Mouse (Mus musculus): Measurements from ENCODE around the gene Zfp764. TPM values are rescaled to one million over a fixed set of nuclear protein-coding genes. Genes with fewer than 3 reads are reported as not detected.
"Not testable (repeated sequence)": the region's sequence is repeated elsewhere in the genome, so short reads cannot be mapped to it uniquely, and the experiment has no call there.

Zfp764 gene
- polyA plus RNA-seq, 1 experiment from 2014 or later, result 4.0 TPM

DNA sequence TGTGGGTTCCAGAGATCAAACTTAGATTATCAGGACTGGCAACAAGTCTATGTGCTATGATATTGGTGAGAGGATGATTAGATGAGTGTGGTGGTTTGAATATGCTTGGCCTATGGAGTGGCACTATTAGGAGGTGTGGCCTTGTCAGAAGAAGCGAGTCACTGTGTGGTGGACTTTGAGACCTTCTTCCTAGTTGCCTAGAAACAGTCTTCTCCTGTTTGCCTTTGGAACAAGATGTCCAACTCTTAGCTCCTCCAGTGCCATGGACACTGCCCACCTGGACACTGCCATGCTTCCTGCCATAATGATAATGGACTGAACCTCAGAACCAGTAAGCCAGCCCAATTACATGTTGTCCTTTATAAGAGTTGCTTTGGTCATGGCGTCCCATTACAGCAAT is 19.3 kb upstream of the Zfp764 start:
- Histone ChIP-seq H3K27me3 (replicated peaks; ENCODE audit: control insufficient read depth, insufficient read depth, low read length) (peaks cover 4% of the 10 kb centered on the region), H3K4me3 (ENCODE audit: low read length) (no peak overlapping the region), H3K36me3 (ENCODE audit: control insufficient read depth, insufficient read depth, low read length) (no peaks in the 10 kb centered on the region), H3K9ac (ENCODE audit: low read depth, low read length) (no peak overlapping the region), H3K27ac (ENCODE audit: low read depth, low read length) (no peak overlapping the region), H3K9me3 (ENCODE audit: control insufficient read depth, low read length) (no peaks in the 10 kb centered on the region), H3K4me1 (ENCODE audit: control insufficient read depth, insufficient read depth, low read depth, low read length) (peaks cover 10% of the 10 kb centered on the region), H3K4me2 (ENCODE audit: low read length) (no peak overlapping the region)
- no peak for ATAC-seq
- 89% methylated on average over 2 of the region's 2 CpGs for WGBS

DNA sequence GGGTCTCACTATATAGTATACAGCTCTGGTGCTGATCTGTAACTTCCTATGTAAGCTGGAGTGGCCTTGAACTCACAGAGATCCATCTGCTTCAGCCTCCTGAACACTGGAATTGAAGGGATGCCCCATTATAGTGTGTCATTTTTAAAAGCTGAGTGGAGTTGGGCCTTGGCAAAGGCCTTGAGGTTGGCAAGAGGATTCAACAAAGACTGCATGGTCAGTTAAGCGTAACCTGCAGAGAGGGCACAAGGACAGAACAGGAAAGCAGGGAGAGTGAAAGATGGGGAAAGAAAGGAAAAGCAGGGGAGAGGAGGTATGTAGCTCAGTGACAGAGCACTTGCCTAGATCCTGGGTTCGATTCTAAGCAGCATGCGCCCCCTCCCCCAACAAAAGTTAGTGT is 18.7 kb upstream of the Zfp764 start:
- 88% methylated on average over 3 of the region's 3 CpGs for WGBS
- Histone ChIP-seq H3K4me1 (ENCODE audit: control insufficient read depth, insufficient read depth, low read depth, low read length) (peaks cover 11% of the 10 kb centered on the region), H3K4me2 (ENCODE audit: low read length) (no peak overlapping the region), H3K36me3 (ENCODE audit: control insufficient read depth, insufficient read depth, low read length) (no peaks in the 10 kb centered on the region), H3K9me3 (ENCODE audit: control insufficient read depth, low read length) (no peaks in the 10 kb centered on the region), H3K9ac (ENCODE audit: low read depth, low read length) (no peak overlapping the region), H3K4me3 (ENCODE audit: low read length) (no peak overlapping the region), H3K27ac (ENCODE audit: low read depth, low read length) (no peak overlapping the region), H3K27me3 (replicated peaks; ENCODE audit: control insufficient read depth, insufficient read depth, low read length) (peaks cover 4% of the 10 kb centered on the region)
- ATAC-seq, result no peak

- WGBS, result 2% methylated on average over 15 of the region's 15 CpGs
- Histone ChIP-seq H3K27me3 (replicated peaks; ENCODE audit: control insufficient read depth, insufficient read depth, low read length) (peaks cover 4% of the 10 kb centered on the region), H3K9me3 (ENCODE audit: control insufficient read depth, low read length) (no peaks in the 10 kb centered on the region), H3K9ac (ENCODE audit: low read depth, low read length) (peak overlapping the region; percentile 89), H3K4me2 (ENCODE audit: low read length) (peak overlapping the region; percentile 87), H3K4me3 (ENCODE audit: low read length) (peak overlapping the region; percentile 82), H3K36me3 (ENCODE audit: control insufficient read depth, insufficient read depth, low read length) (no peaks in the 10 kb centered on the region), H3K4me1 (ENCODE audit: control insufficient read depth, insufficient read depth, low read depth, low read length) (peaks cover 11% of the 10 kb centered on the region), H3K27ac (ENCODE audit: low read depth, low read length) (peak overlapping the region; percentile 87)
- ATAC-seq, result peak; percentile 87
These were observed 15.6 kb upstream of the Zfp764 start for GRCm38 (mm10) chr7:127422247-127422646.

GRCm38 (mm10) chr7:127421388-127422191 is 15.0 kb upstream of the Zfp764 start, which contains the start of gene Zfp688:
Zfp688 (minus strand) TSS chr7:127422068.
- Histone ChIP-seq H3K36me3 (ENCODE audit: control insufficient read depth, insufficient read depth, low read length) (no peaks in the 10 kb centered on the region), H3K4me2 (ENCODE audit: low read length) (peak within 1 kb of the TSS; percentile 87), H3K9ac (ENCODE audit: low read depth, low read length) (peak within 1 kb of the TSS; percentile 89), H3K4me1 (ENCODE audit: control insufficient read depth, insufficient read depth, low read depth, low read length) (peaks cover 11% of the 10 kb centered on the region), H3K27ac (ENCODE audit: low read depth, low read length) (peak within 1 kb of the TSS; percentile 87), H3K27me3 (replicated peaks; ENCODE audit: control insufficient read depth, insufficient read depth, low read length) (peaks cover 4% of the 10 kb centered on the region), H3K4me3 (ENCODE audit: low read length) (peak within 1 kb of the TSS; percentile 82), H3K9me3 (ENCODE audit: control insufficient read depth, low read length) (no peaks in the 10 kb centered on the region)
- under 1% methylated on average over 48 of the region's 48 CpGs for WGBS
- ATAC-seq, result peak; percentile 97

GRCm38 (mm10) chr7:127411418-127411817 is 4.8 kb upstream of the Zfp764 start:
- no peak overlapping the region for H3K4me2 ChIP-seq (ENCODE audit: low read length)
- H3K9ac ChIP-seq (ENCODE audit: low read depth, low read length), result no peak overlapping the region
- H3K27ac ChIP-seq (ENCODE audit: low read depth, low read length), result no peak overlapping the region
- no peaks in the 10 kb centered on the region for H3K9me3 ChIP-seq (ENCODE audit: control insufficient read depth, low read length)
- H3K4me1 ChIP-seq (ENCODE audit: control insufficient read depth, insufficient read depth, low read depth, low read length), result no peaks in the 10 kb centered on the region
- 81% methylated on average over 2 of the region's 2 CpGs for WGBS
- no peaks in the 10 kb centered on the region for H3K36me3 ChIP-seq (ENCODE audit: control insufficient read depth, insufficient read depth, low read length)
- no peak for ATAC-seq
- H3K4me3 ChIP-seq (ENCODE audit: low read length), result no peak overlapping the region
- no peaks in the 10 kb centered on the region for H3K27me3 ChIP-seq (replicated peaks; ENCODE audit: control insufficient read depth, insufficient read depth, low read length)

DNA sequence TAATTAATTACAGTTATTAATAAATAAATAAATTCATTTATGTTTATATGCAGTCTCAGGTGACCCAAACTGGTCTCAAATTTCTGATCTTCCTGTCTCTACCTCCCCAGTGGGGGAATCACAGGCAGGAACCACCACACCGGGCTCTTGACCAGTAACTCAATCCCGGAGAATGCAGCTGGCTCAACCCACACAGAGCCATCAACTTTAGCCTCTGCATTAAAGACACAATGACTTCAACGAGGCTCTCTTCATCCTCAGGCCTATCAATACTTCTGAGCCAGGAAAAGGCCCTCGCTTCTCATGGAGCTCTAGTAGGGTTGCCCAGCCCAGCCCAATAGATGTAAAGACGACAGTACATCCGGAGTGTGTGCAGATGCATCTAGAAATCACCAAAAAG is 2.5 kb downstream of the Zfp764 start:
- not testable (repeated sequence) for ATAC-seq; H3K27me3 ChIP-seq (replicated peaks; ENCODE audit: control insufficient read depth, insufficient read depth, low read length); H3K4me1 ChIP-seq (ENCODE audit: control insufficient read depth, insufficient read depth, low read depth, low read length); H3K36me3 ChIP-seq (ENCODE audit: control insufficient read depth, insufficient read depth, low read length); H3K9ac ChIP-seq (ENCODE audit: low read depth, low read length); H3K4me2 ChIP-seq (ENCODE audit: low read length); H3K9me3 ChIP-seq (ENCODE audit: control insufficient read depth, low read length); H3K27ac ChIP-seq (ENCODE audit: low read depth, low read length); H3K4me3 ChIP-seq (ENCODE audit: low read length)
- WGBS, result 97% methylated on average over 6 of the region's 6 CpGs

DNA sequence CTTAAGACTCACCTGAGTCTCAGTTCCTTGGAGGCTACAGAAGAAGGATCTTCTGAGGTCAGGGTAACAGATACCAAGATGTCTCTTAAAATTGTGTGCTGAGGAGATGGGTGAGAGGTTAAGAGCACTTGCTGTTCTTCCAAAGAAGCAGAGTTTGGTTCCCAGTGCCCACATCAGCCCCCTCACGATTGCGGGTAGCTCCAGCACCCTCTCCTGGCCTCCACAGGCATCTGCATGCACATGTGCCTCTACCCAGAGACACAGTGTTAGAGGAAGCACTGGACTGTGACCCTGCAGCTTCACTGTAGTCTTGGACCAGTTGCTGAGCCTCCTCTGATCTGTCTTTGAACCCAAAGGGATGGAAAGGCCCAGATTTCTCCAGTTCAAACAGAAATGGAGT is 3.6 kb downstream of the Zfp764 start:
- no peak for ATAC-seq
- no peak overlapping the region for H3K9ac ChIP-seq (ENCODE audit: low read depth, low read length)
- 80% methylated on average over 2 of the region's 2 CpGs for WGBS
- H3K4me1 ChIP-seq (ENCODE audit: control insufficient read depth, insufficient read depth, low read depth, low read length), result no peaks in the 10 kb centered on the region
- no peaks in the 10 kb centered on the region for H3K9me3 ChIP-seq (ENCODE audit: control insufficient read depth, low read length)
- no peak overlapping the region for H3K4me3 ChIP-seq (ENCODE audit: low read length)
- no peak overlapping the region for H3K4me2 ChIP-seq (ENCODE audit: low read length)
- H3K36me3 ChIP-seq (ENCODE audit: control insufficient read depth, insufficient read depth, low read length), result no peaks in the 10 kb centered on the region
- no peak overlapping the region for H3K27ac ChIP-seq (ENCODE audit: low read depth, low read length)
- H3K27me3 ChIP-seq (replicated peaks; ENCODE audit: control insufficient read depth, insufficient read depth, low read length), result no peaks in the 10 kb centered on the region

- Histone ChIP-seq H3K27ac (ENCODE audit: low read depth, low read length) (no peak overlapping the region), H3K4me1 (ENCODE audit: control insufficient read depth, insufficient read depth, low read depth, low read length) (no peaks in the 10 kb centered on the region), H3K4me3 (ENCODE audit: low read length) (no peak overlapping the region), H3K9ac (ENCODE audit: low read depth, low read length) (no peak overlapping the region), H3K36me3 (ENCODE audit: control insufficient read depth, insufficient read depth, low read length) (no peaks in the 10 kb centered on the region), H3K4me2 (ENCODE audit: low read length) (no peak overlapping the region), H3K27me3 (replicated peaks; ENCODE audit: control insufficient read depth, insufficient read depth, low read length) (no peaks in the 10 kb centered on the region; the same call in 1 of the 2 replicates), H3K9me3 (ENCODE audit: control insufficient read depth, low read length) (no peaks in the 10 kb centered on the region)
- ATAC-seq, result no peak
- WGBS, result 63% methylated on average over 3 of the region's 3 CpGs
These were observed 6.3 kb downstream of the Zfp764 start for GRCm38 (mm10) chr7:127400355-127400754.

DNA sequence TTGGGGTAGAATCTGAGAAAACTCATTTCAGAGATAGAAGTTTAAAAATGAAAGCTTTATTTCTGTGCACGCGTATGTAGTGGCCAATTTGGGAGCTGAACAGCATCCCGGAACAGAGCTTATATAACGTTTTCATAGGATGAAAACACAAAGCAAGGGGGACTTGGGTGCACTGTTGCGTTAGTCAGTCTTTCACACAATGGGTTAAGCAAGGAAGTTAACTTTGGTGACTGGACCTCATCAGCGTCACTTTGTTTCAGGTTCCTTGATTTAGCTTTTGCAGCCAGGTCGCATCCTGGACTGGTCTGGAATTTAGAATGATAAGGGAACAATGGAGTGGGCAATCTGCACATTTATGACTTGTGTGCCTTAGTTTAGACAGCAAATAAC is 12.7 kb downstream of the Zfp764 start:
- Histone ChIP-seq H3K9me3 (ENCODE audit: control insufficient read depth, low read length) (no peaks in the 10 kb centered on the region), H3K4me3 (ENCODE audit: low read length) (peak overlapping the region; percentile 72)
- 22% methylated on average over 7 of the region's 7 CpGs for WGBS

More for the DNA sequence above, 12.7 kb downstream of the Zfp764 start:
- Histone ChIP-seq H3K27ac (ENCODE audit: low read depth, low read length) (peak overlapping the region; percentile 58), H3K4me1 (ENCODE audit: control insufficient read depth, insufficient read depth, low read depth, low read length) (peaks cover 10% of the 10 kb centered on the region), H3K27me3 (replicated peaks; ENCODE audit: control insufficient read depth, insufficient read depth, low read length) (no peaks in the 10 kb centered on the region; the same call in 1 of the 2 replicates), H3K4me2 (ENCODE audit: low read length) (peak overlapping the region; percentile 71), H3K9ac (ENCODE audit: low read depth, low read length) (peak overlapping the region; percentile 89), H3K36me3 (ENCODE audit: control insufficient read depth, insufficient read depth, low read length) (no peaks in the 10 kb centered on the region)
- peak; percentile 19; the same call in 1 of the 2 replicates for ATAC-seq
